Mouse (Mus musculus) hematopoietic stem cell, adult 5-6 weeks (primary cell): ENCODE measurements around the gene Ltbp2. TPM values are rescaled to one million over a fixed set of nuclear protein-coding genes. Genes with fewer than 3 reads are reported as not detected.

ENCODE experiments used
- ATAC-seq, 2 experiments: fragments of 125-278 bp in 1 of 2; replicated peaks in 1 of 2; 2 replicates each; pipeline ENCODE4 v1.8.0; 2016 to 2017; ENCODE audit warnings: inconsistent platforms in 2 of 2, mild to moderate bottlenecking in 2 of 2, moderate number of reproducible peaks in 2 of 2, low read depth in 1 of 2, moderate TSS enrichment in 1 of 2; ENCODE audit not compliant: low FRiP score in 2 of 2, poor library complexity in 2 of 2, severe bottlenecking in 2 of 2, insufficient read depth in 1 of 2, low TSS enrichment in 1 of 2
- total RNA-seq: library from RNA; stranded (forward); fragments of 172-1452, 232-1000 nt; gene quantifications from 2 replicates; pipeline ENCODE4 v1.2.3, GENCODE M21; 2017

Ltbp2 gene
- total RNA-seq, 1 experiment from 2014 or later, result not detected

- no peak for ATAC-seq
Observed at GRCm38 (mm10) chr12:84885107-84885876, 9.0 kb upstream of the Ltbp2 start.

DNA sequence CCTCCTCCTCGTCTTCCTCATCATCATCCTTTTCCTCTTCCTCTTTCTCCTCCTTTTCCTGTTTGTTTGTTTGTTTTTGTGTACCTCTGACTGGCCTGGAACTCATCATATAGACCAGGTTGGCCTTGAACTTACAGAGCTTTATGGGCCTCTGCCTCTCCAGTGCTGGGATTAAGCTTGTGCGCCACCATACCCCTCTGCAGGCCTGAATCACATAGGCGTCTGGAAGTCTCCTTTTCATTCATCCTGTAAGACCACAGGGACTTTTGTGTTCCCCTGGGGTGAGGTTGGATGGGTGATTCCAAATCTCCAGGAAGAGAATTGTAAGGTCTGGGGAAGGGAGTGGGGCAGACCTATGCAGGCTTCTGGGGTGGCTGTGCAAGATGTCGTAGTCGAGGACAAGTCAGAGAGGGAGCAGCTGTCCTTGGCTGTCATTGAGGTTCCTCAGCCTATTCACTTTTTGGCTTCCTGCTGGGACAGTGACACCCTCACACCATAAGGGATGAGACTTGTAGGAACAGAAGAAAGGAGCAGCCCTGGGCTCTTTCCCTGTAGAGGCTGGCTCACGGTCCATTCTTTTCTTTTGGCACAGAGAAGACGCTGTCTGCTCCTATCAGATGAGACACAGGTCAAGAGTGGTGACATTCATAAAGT lies 8.2 kb upstream of the Ltbp2 start:
- peak in 1 of 2 experiments; percentile 7; a peak in 1 of 4 replicates for ATAC-seq

GRCm38 (mm10) chr12:84882796-84883195 lies 6.5 kb upstream of the Ltbp2 start:
- no peak for ATAC-seq

- no peak for ATAC-seq
Observed at GRCm38 (mm10) chr12:84880091-84880490, 3.8 kb upstream of the Ltbp2 start.

GRCm38 (mm10) chr12:84875761-84876480 lies 411 bp downstream of the Ltbp2 start:
- ATAC-seq, result peak in 1 of 2 experiments; percentile 33; a peak in 1 of 4 replicates

DNA sequence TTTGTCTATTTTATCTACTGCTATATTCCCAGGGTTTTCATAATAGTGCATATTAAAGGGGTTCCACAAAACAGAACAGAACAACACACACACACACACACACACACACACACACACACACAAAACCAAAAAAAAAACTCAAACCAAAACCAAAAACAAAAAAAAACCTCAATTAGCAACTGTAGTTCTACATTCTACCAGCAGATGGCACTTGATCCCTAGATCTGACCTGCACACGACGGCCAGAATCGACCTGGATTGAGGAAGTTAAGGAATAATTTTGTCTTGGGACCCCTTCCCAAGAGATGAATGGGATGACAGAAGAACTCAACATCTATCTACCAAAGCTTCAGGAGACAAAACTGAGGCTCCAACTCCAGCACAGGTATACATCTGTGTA lies 2.9 kb downstream of the Ltbp2 start:
- no peak for ATAC-seq

DNA sequence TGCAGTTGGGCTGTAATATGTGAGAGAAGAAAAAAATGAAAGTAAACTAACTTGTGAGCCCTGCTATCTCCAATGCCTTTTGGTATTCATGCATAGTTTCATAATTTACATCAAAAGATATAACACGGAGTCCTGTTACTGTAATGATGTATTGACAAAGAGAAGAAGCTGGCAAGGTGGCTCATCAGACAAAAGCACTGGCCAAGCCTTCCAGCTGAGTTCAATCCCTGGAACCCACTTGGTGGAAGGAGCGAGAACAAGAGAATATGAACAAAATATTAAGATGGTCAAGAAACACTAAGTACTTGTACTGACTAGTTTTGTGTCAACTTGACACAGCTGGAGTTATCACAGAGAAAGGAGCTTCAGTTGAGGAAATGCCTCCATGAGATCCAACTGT lies 4.0 kb downstream of the Ltbp2 start:
- no peak for ATAC-seq

- no peak for ATAC-seq
Observed at GRCm38 (mm10) chr12:84865431-84865830, 10.9 kb downstream of the Ltbp2 start.

- no peak for ATAC-seq
Observed at GRCm38 (mm10) chr12:84864801-84865200, 11.5 kb downstream of the Ltbp2 start.

DNA sequence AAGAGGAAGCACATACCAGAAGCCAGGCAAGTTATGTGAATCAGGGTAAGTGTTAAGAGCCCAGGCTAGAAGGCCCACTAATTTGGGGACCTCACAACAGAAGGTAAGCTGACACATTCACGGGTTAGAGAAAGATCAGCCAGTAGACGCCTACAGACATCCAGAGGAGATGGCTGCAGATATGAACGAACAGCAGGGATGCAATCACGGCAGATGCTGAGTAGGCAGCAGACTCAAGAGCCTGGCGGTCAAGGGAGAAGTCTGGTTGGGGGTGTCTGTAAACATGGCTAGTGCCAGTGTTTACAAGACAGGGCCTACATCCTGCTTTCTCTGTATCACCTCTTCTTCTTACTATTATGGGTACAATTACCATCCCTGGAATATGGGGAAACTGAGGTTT lies 13.1 kb downstream of the Ltbp2 start:
- no peak for ATAC-seq

DNA sequence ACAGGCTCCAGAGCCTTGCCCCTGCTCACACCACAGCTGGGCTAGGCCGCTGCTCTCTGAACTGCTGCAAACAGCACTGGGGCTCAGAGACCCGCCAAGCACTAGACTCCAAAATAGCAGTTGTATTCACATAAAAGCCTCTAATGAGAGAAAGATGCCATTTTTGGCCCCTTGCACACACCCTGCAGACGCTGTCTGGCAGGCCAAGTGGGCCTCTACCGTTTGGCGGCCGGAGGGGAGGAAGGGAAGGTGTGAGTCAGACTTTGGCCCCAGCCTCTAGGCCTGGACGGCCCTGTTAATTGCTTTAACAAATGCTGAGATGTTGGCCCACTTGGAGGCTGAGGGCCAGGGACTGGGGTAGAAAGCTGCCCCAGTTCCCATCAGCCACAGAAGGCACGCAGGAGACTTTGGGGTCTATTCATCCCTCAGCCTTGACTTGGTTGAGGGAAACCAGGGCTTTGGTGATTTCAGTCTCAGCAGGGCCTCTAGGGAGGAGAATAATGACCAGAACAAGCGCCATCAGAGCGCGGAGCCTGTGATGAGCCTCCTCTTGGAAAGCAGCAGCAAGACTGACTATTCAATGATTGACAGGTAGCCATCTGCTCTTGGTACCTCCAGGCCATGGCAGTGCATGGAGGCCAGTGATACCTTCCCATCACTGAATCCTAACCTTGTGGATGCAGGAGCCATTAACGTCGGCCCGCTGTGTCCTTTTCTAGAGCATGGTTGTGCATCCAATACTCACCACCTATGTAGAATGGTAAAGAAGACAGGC lies 14.0 kb downstream of the Ltbp2 start:
- no peak for ATAC-seq

GRCm38 (mm10) chr12:84858149-84859113 lies 17.9 kb downstream of the Ltbp2 start:
- ATAC-seq, result no peak

GRCm38 (mm10) chr12:84857706-84858105 lies 18.6 kb downstream of the Ltbp2 start:
- no peak for ATAC-seq

GRCm38 (mm10) chr12:84856532-84856931 lies 19.8 kb downstream of the Ltbp2 start:
- no peak for ATAC-seq

DNA sequence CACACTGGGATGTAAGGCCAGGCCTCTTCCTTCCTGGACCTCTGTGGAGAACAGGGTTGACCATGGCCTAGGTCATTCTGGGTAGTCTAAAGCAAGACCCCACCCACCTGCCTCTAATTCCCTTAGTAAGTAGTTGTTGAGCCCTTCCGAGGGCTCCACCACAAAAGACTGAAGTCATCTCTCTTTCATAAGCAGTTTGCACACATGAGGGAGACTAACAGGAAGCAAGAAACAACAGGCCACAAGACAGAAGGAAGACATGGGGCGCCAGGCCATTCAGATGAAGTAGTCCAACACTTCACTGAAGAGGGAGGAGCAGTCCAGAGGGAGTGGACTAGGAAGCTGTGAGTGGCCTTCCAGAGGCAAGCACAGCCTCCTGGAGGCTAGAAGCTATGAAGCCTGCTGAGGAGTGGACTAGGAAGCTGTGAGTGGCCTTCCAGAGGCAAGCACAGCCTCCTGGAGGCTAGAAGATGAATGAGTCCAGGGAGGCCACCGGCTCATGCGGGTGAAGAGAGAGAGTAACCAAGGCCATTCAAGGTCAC lies 21.2 kb downstream of the Ltbp2 start:
- ATAC-seq, result peak; percentile 11 to 25; a peak in 1 of 4 replicates

DNA sequence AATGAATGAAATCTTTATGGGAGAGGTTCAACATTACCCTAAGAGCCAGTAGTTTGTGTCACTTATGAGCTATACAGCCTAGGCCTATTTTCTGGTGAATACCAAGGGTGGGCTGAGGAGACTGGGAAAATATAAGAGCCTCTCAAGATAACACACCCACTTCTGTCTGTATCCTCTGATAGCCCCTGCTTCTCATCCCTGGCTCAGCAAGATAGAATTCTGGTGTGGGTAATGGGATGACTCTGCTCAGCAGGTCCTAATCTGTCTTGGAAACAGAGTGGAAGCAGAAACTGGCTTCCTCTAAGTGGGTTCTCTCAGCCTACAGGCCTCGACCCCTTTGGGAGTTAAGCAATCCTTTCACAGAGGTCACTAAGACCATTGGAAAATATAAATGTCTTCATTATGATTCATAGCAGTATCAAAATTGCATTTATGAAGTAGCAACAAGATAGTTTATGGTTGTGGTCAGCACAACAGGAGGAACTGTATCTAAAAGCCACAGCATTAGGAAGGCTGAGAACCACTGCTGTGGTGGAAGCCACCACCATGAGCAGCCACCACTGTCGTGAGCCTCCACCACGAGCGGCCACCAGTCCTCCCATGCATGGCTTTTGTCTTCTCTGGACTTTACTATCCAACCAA lies 21.8 kb downstream of the Ltbp2 start:
- peak; percentile 5 to 20; a peak in 1 of 4 replicates for ATAC-seq
